Mouse (Mus musculus): ENCODE measurements around the gene Fam89b. TPM values are rescaled to one million over a fixed set of nuclear protein-coding genes. Genes with fewer than 3 reads are reported as not detected.

Fam89b gene
- 85.8 and 95.7 TPM in 2 replicates for polyA plus RNA-seq (2014; fragmentation: Nextera tagmentation; extraction: Ambion mirVana)

DNA sequence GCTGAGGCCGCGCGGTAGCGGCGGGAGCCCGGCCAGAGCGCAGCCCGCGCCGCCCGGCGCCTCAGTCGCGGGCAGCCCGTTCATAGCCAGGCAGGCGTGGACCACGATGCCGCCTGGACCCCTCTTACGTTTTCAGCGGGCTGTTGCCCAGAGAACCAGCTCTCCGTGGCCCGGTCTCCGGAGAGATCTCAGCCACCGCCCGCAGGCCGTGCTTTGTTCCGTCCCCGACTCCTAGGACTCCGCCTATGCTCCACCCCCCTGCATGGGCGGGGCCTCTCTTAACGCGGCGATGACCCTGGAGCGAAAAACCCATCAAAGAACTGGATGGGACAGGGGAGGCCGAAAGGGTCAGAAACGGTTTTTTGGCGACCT, at the start of gene Fam89b:
Gene Fam89b, minus strand, starts transcription at position 210 of the 372 bp plus-strand sequence.
- peak; percentile 75 for ATAC-seq (replicated peaks; ENCODE audit: low FRiP score, low TSS enrichment, low read depth)
- Histone ChIP-seq H3K27me3 (replicated peaks; ENCODE audit: control insufficient read depth, insufficient read depth, low read length) (no peaks in the 10 kb centered on the region), H3K4me1 (replicated peaks; ENCODE audit: control insufficient read depth, insufficient read depth, low read length) (peaks cover 52% of the 10 kb centered on the region), H3K9ac (ENCODE audit: low read length) (peak within 1 kb of the TSS; percentile 99), H3K9me3 (ENCODE audit: control insufficient read depth, low read length) (no peaks in the 10 kb centered on the region), H3K4me2 (ENCODE audit: low read length) (peak within 1 kb of the TSS; percentile 98), H3K27ac (ENCODE audit: low read depth) (peak within 1 kb of the TSS; percentile 90), H3K4me3 (ENCODE audit: low read depth, low read length) (peak within 1 kb of the TSS; percentile 92), H3K36me3 (ENCODE audit: control insufficient read depth, insufficient read depth, low read length) (peaks cover 4% of the 10 kb centered on the region)
- WGBS, result 0% methylated on average over 37 of the region's 37 CpGs
- peak; percentile 93 for DNase-seq (ENCODE audit: low spot score)

DNA sequence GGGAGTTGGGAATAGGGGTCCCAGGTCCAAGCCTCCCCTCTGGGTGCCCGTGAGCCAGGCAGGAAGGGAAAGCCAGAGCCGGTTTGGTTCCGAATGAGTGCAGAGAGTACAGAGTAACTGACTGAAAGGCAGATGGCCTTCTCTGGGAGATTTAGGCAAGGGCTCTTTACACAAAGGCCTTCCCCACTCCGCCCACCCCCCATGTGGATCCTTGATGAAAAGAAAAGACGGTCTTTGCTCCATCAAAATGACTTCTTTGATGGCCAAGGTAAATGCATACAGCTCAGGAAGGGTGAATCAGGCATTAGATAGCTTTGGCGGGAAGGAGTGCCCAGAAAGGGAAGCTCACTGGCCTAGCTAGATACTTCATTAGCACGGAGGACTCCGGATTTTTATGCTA, 48.9 kb upstream of the Fam89b start:
- H3K27ac ChIP-seq (ENCODE audit: low read depth), result no peak overlapping the region
- no peaks in the 10 kb centered on the region for H3K4me1 ChIP-seq (replicated peaks; ENCODE audit: control insufficient read depth, insufficient read depth, low read length)
- no peaks in the 10 kb centered on the region for H3K27me3 ChIP-seq (replicated peaks; ENCODE audit: control insufficient read depth, insufficient read depth, low read length)
- H3K4me3 ChIP-seq (ENCODE audit: low read depth, low read length), result no peak overlapping the region
- ATAC-seq (replicated peaks; ENCODE audit: low FRiP score, low TSS enrichment, low read depth) (no peak), DNase-seq (ENCODE audit: low spot score) (no peak)
- WGBS, result 61% methylated on average over 8 of the region's 8 CpGs
- H3K9me3 ChIP-seq (ENCODE audit: control insufficient read depth, low read length), result no peaks in the 10 kb centered on the region
- H3K4me2 ChIP-seq (ENCODE audit: low read length), result no peak overlapping the region
- no peaks in the 10 kb centered on the region for H3K36me3 ChIP-seq (ENCODE audit: control insufficient read depth, insufficient read depth, low read length)
- no peak overlapping the region for H3K9ac ChIP-seq (ENCODE audit: low read length)

DNA sequence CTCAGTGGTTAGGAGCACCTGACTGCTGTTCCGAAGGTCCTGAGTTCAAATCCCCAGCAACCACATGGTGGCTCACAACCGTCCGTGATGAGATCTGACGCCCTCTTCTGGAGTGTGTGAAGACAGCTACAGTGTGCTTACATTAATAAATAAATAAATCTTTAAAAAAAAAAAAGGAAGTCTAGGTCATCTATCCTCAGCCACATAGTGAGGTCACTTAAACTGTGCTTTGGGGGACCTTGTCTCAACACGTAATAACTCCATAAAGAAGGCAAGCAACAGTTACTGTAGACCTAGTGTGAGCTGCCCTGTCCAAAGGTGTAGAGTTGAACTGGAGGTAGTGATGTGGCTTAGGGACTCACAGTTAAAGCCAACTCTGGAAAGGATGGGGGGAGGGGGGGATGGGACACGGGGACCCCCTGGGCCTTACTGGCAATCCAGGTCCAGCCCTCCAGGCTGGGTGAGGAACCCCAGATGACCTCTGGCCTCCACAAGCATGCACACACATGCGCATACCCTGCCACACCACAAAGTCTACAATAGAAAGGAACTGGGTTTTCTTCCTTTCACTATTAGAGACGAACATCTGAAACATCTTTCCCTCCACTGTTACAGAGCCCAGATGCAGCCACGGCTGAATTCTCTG, 48.1 kb upstream of the Fam89b start:
- DNase-seq (ENCODE audit: low spot score), result no peak
- Histone ChIP-seq H3K4me3 (ENCODE audit: low read depth, low read length) (no peak overlapping the region), H3K27ac (ENCODE audit: low read depth) (no peak overlapping the region), H3K4me2 (ENCODE audit: low read length) (no peak overlapping the region), H3K9me3 (ENCODE audit: control insufficient read depth, low read length) (no peaks in the 10 kb centered on the region), H3K9ac (ENCODE audit: low read length) (no peak overlapping the region), H3K27me3 (replicated peaks; ENCODE audit: control insufficient read depth, insufficient read depth, low read length) (no peaks in the 10 kb centered on the region), H3K4me1 (replicated peaks; ENCODE audit: control insufficient read depth, insufficient read depth, low read length) (no peaks in the 10 kb centered on the region), H3K36me3 (ENCODE audit: control insufficient read depth, insufficient read depth, low read length) (no peaks in the 10 kb centered on the region)
- 76% methylated on average over 9 of the region's 9 CpGs for WGBS
- no peak for ATAC-seq (replicated peaks; ENCODE audit: low FRiP score, low TSS enrichment, low read depth)

DNA sequence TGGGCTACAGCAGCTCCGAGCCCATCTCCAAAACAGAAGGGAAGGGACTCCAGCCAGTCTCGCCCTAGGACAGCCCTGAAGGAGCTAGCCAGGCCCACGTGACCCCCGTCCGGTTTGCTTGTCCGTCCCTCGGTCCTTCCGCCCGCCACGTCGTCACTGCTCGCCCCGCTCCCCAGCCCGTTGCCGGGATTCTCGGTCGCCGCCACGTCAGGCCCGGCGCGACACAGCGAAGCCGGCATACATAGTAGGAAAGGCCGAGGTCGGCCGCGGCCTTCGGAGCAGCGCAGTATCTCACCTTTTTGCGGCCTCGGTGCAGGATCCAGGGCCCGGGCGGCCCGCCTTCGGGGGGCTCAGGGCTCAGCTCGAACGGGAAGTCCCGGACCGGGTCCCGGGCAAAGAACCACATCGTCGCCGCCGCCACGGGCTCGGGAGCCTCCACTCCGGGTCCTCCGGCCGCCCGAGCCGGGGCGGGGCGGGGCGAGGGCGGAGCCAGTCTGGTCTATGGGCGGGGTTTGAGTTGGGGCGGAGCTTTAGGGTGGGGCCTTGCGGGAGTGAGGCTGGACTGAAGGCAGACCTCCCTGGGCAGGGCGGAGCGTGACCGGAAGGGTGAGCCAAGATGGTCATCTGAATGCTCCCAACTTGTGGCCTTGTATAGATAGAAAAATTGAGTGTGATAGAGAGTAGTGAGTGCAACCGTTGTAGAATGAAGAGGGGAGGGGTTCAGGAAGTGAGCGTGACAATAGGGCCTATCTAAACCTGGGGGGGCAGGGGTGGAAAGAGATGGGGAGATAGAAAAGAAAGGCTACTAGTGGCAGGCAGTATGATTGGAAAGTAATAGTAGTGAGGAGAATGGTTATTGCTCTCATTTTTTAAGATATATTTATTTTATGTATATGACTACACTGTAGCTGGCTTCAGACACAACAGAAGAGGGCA, 41.7 kb upstream of the Fam89b start, which contains the start of gene Scyl1:
Gene Scyl1, minus strand, starts transcription at position 495 of the 936 bp plus-strand sequence.
- peak within 1 kb of the TSS; percentile 78 for H3K9ac ChIP-seq (ENCODE audit: low read length)
- peak within 1 kb of the TSS; percentile 82 for H3K4me3 ChIP-seq (ENCODE audit: low read depth, low read length)
- peaks cover 9% of the 10 kb centered on the region for H3K4me1 ChIP-seq (replicated peaks; ENCODE audit: control insufficient read depth, insufficient read depth, low read length)
- H3K36me3 ChIP-seq (ENCODE audit: control insufficient read depth, insufficient read depth, low read length), result peaks cover 35% of the 10 kb centered on the region
- H3K9me3 ChIP-seq (ENCODE audit: control insufficient read depth, low read length), result no peaks in the 10 kb centered on the region
- no peaks in the 10 kb centered on the region for H3K27me3 ChIP-seq (replicated peaks; ENCODE audit: control insufficient read depth, insufficient read depth, low read length)
- 1% methylated on average over 64 of the region's 64 CpGs for WGBS
- H3K27ac ChIP-seq (ENCODE audit: low read depth), result peak within 1 kb of the TSS; percentile 78
- peak; percentile 100 for DNase-seq (ENCODE audit: low spot score)
- peak; percentile 97 for ATAC-seq (replicated peaks; ENCODE audit: low FRiP score, low TSS enrichment, low read depth)
- peak within 1 kb of the TSS; percentile 94 for H3K4me2 ChIP-seq (ENCODE audit: low read length)

DNA sequence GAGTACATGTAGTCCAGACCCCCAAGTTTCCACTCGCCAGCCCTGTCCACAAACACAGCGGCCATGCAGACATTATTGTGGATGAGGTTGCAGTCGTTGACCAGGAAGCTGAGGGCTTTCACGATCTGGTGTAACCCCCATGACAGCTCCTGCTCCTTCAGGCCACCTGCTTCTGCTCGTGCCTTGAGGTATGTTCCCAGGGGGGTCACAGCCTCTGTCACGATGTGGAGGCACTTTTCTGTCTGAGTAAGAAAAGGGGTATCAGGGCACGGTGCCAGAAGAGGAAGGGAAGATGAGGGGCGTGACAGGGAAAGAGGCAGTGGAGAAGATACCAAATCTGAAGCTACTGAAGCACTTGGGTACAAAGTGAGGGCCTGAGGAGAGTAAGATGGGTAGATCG, 40.9 kb upstream of the Fam89b start:
- no peaks in the 10 kb centered on the region for H3K9me3 ChIP-seq (ENCODE audit: control insufficient read depth, low read length)
- H3K4me3 ChIP-seq (ENCODE audit: low read depth, low read length), result peak overlapping the region; percentile 82
- peak overlapping the region; percentile 78 for H3K9ac ChIP-seq (ENCODE audit: low read length)
- no peak for ATAC-seq (replicated peaks; ENCODE audit: low FRiP score, low TSS enrichment, low read depth)
- H3K36me3 ChIP-seq (ENCODE audit: control insufficient read depth, insufficient read depth, low read length), result peaks cover 44% of the 10 kb centered on the region
- 42% methylated on average over 9 of the region's 9 CpGs for WGBS
- no peak overlapping the region for H3K27ac ChIP-seq (ENCODE audit: low read depth)
- peaks cover 9% of the 10 kb centered on the region for H3K4me1 ChIP-seq (replicated peaks; ENCODE audit: control insufficient read depth, insufficient read depth, low read length)
- DNase-seq (ENCODE audit: low spot score), result no peak
- H3K27me3 ChIP-seq (replicated peaks; ENCODE audit: control insufficient read depth, insufficient read depth, low read length), result no peaks in the 10 kb centered on the region
- H3K4me2 ChIP-seq (ENCODE audit: low read length), result peak overlapping the region; percentile 94

DNA sequence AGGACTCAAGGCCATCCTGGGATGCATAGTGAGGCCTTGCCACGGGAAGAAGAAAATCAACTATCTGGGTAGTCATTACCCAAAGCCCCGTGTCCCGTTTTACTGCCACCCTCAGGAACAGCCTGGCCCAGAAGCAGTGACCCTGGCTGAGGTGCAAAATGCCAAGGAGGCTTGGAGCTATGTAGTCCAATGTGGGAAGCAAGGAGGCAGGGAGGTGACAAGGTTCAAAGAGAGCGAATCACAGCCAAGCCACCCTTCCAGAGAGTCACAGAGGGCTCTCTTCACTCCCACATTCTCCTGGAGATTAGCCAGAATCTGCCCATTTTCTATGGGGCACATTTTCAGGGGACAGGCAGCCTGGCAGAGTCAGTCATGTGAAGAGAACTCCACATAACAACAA, 37.8 kb upstream of the Fam89b start:
- Histone ChIP-seq H3K36me3 (ENCODE audit: control insufficient read depth, insufficient read depth, low read length) (peaks cover 73% of the 10 kb centered on the region), H3K4me2 (ENCODE audit: low read length) (no peak overlapping the region), H3K4me3 (ENCODE audit: low read depth, low read length) (no peak overlapping the region), H3K4me1 (replicated peaks; ENCODE audit: control insufficient read depth, insufficient read depth, low read length) (peaks cover 9% of the 10 kb centered on the region), H3K27ac (ENCODE audit: low read depth) (no peak overlapping the region), H3K9me3 (ENCODE audit: control insufficient read depth, low read length) (no peaks in the 10 kb centered on the region), H3K9ac (ENCODE audit: low read length) (no peak overlapping the region), H3K27me3 (replicated peaks; ENCODE audit: control insufficient read depth, insufficient read depth, low read length) (no peaks in the 10 kb centered on the region)
- ATAC-seq (replicated peaks; ENCODE audit: low FRiP score, low TSS enrichment, low read depth) (no peak), DNase-seq (ENCODE audit: low spot score) (no peak)
- WGBS, result 82% methylated on average over 4 of the region's 4 CpGs

DNA sequence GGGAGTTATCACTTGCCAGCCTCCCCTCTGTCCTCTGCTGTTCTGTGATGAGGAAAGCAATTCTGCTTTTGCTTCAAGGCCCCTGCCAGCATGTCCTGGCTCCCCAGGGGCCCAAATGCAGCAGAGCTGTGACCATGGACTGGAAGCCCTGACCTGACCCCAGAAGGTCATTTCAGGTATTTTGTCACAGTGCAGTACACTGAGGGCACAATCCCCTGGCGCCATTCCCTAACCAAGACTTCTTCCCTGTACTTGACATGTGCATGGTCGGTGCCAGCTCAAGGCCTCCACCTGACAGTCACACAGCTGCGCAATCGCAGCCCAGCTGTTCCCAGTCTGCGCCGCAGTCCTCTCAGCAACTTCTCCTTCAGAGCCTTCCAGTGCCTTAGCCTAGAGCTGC, 33.7 kb upstream of the Fam89b start:
- WGBS, result 97% methylated on average over 6 of the region's 6 CpGs
- H3K9ac ChIP-seq (ENCODE audit: low read length), result no peak overlapping the region
- H3K36me3 ChIP-seq (ENCODE audit: control insufficient read depth, insufficient read depth, low read length), result peaks cover 99% of the 10 kb centered on the region
- H3K27ac ChIP-seq (ENCODE audit: low read depth), result no peak overlapping the region
- no peak overlapping the region for H3K4me2 ChIP-seq (ENCODE audit: low read length)
- no peak for ATAC-seq (replicated peaks; ENCODE audit: low FRiP score, low TSS enrichment, low read depth)
- H3K4me1 ChIP-seq (replicated peaks; ENCODE audit: control insufficient read depth, insufficient read depth, low read length), result no peaks in the 10 kb centered on the region
- H3K4me3 ChIP-seq (ENCODE audit: low read depth, low read length), result no peak overlapping the region
- DNase-seq (ENCODE audit: low spot score), result no peak
- H3K27me3 ChIP-seq (replicated peaks; ENCODE audit: control insufficient read depth, insufficient read depth, low read length), result peaks cover 1% of the 10 kb centered on the region; the same call in 1 of the 2 replicates
- H3K9me3 ChIP-seq (ENCODE audit: control insufficient read depth, low read length), result no peaks in the 10 kb centered on the region

DNA sequence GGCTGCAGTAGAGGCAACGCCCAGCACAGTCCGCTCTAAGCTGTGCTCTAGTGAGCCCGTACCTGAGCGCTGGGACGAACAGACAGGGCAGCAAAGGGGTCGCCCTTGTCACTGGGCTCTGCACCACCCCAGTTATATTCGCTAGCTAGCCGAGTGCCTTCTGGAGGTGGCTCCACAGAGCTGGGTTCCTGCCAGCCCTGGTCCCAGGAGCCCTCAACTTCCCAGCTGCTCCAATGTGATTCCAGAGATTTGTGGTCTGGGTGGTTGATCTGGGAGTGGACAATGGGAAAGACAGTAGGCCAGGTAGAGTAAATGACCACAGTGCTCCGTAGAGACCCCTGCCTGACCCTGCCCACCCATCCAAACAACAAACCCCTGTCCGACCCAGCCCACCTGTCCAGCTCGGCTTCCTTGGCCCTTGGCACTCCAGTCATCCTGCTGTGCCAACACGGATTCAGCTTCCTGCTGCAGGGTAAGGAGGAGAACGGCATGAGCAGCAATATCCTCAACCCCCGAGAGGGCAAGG, 29.5 kb upstream of the Fam89b start:
- H3K27ac ChIP-seq (ENCODE audit: low read depth), result no peak overlapping the region
- peaks cover 7% of the 10 kb centered on the region; the same call in 1 of the 2 replicates for H3K4me1 ChIP-seq (replicated peaks; ENCODE audit: control insufficient read depth, insufficient read depth, low read length)
- DNase-seq (ENCODE audit: low spot score) (no peak), ATAC-seq (replicated peaks; ENCODE audit: low FRiP score, low TSS enrichment, low read depth) (no peak)
- peaks cover 25% of the 10 kb centered on the region for H3K27me3 ChIP-seq (replicated peaks; ENCODE audit: control insufficient read depth, insufficient read depth, low read length)
- H3K9ac ChIP-seq (ENCODE audit: low read length), result no peak overlapping the region
- no peaks in the 10 kb centered on the region for H3K9me3 ChIP-seq (ENCODE audit: control insufficient read depth, low read length)
- no peak overlapping the region for H3K4me2 ChIP-seq (ENCODE audit: low read length)
- 89% methylated on average over 14 of the region's 14 CpGs for WGBS
- no peak overlapping the region for H3K4me3 ChIP-seq (ENCODE audit: low read depth, low read length)
- H3K36me3 ChIP-seq (ENCODE audit: control insufficient read depth, insufficient read depth, low read length), result peaks cover 70% of the 10 kb centered on the region
